Mouse (Mus musculus) hindlimb bud, embryonic 11.5 days (tissue): ENCODE measurements around the gene Cdca3.
"Not testable (repeated sequence)": the region's sequence is repeated elsewhere in the genome, so short reads cannot be mapped to it uniquely, and the experiment has no call there.

Experiments
- DNase-seq: peaks from one replicate; pipeline ENCODE4 v3.0.0-alpha.2; 2012; ENCODE audit warnings: low read depth, low spot score; ENCODE audit errors: extremely low spot score

The Cdca3 gene

DNA sequence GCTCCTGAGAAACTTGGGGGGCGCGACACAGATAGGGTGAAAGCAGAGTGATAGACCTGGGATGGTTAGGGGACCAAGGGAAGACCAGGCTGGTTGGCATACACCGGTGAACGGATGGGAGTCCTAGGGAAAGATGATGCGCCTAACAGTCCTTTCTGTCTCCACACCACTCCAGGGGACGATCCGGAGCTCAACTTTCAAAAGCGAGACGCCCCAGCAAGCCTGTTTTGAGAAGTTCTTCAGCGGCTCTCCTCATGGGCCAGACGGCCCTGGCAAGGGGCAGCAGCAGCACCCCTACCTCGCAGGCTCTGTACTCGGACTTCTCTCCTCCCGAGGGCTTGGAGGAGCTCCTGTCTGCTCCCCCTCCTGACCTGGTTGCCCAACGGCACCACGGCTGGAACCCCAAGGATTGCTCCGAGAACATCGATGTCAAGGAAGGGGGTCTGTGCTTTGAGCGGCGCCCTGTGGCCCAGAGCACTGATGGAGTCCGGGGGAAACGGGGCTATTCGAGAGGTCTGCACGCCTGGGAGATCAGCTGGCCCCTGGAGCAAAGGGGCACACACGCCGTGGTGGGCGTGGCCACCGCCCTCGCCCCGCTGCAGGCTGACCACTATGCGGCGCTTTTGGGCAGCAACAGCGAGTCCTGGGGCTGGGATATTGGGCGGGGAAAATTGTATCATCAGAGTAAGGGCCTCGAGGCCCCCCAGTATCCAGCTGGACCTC, 20.1 kb upstream of the Cdca3 start:
- no peak for DNase-seq

- DNase-seq: no peak
These were observed 19.4 kb upstream of the Cdca3 start for GRCm38 (mm10) chr6:124809775-124810538.

DNA sequence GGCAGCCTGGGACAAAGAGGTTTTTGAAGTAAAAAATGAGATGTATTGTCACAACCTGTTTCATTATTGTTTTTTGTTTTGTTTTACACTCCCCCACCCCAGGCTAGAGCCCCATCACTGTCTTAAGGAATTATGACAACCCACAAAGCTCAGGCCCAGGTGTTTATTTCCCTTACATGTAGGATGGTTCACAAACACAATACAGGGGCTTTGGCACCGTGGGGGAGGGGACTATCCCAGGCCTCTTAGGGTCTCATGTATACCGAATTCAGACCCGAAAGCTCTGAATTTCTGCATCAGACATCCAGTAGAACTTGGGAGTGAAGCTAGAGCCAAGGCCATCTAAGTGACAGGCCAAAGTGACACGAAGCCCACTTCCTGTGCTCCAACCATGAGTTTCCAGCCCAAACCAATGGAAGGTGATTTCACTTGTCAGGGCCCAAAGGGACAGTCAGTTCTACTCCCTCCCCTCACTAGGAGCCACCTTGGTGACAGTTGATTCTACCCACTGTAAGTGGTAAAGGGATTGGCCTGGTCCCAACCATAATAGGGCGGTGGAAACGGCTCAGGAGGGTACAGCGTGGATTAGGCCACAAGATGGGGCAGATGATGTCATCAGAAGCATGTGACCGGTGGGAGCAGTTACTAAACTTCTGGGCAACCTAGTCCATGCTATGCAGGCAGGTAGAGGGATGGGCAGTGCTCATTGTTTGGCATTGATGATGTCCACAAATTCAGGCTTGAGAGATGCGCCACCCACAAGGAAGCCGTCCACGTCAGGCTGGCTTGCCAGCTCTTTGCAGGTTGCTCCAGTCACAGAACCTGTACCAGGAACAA, 18.6 kb upstream of the Cdca3 start:
- DNase-seq: not testable (repeated sequence)

- no peak for DNase-seq
These were observed 18.0 kb upstream of the Cdca3 start for GRCm38 (mm10) chr6:124811403-124811665.

DNA sequence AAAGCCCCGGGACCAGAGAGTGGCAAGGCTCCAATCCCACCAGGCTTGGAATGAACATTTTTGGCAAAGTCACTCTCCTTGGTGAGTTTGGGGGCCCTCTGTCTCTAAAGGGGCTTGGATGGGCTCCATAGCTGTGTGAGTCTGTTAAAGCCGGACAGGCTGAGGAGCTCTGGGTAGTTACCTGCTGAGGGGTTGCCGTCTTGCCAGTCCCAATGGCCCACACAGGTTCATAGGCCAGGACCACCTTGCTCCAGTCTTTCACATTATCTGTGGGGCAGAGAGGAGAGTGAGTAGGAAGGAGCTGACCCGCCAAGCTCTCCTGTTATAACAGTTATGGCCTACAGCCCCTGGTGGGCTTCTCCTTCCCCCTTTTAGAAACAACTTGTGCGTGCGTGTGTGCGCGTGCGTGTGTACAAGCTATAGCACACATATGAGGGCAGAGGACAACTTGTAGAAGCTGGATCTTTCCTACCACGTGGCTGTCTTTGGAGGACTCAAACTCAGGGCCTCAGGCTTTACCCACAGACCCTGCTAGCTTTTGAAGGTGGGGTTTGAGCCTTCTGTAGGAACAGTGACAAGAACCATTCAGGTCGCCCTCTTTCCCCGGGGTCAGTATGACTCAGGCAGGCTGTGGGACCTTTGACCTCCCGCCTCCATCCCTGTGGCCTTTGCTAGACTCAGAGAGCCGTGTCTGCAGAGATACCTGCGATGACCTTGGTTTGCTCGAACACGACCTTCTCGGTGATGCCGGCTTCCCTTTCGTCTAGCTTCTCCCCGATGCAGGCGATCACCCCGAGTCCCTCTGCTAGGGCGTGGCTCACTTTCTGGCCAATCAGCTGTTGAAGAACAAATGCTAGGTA, 17.4 kb upstream of the Cdca3 start:
- no peak for DNase-seq

DNA sequence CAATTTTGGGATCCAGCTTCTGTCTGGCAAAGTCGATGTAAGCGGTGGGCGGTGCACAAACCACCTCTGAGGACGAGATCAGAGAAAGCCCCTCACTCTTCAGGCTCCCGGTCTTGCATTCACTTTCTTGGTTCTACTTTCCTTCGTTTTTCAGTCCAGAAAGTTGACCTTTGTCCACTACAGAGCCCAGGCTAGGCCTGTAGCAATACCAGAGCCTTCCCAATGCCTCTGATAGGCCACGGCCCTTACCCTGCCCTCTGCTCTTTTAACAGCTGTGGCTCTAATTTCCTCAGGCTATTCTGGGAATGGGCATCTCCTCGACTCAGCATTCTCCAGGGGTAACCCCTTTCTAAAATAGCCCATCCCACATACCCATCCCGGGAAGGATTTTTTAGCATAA, 16.5 kb upstream of the Cdca3 start:
- DNase-seq: no peak

DNA sequence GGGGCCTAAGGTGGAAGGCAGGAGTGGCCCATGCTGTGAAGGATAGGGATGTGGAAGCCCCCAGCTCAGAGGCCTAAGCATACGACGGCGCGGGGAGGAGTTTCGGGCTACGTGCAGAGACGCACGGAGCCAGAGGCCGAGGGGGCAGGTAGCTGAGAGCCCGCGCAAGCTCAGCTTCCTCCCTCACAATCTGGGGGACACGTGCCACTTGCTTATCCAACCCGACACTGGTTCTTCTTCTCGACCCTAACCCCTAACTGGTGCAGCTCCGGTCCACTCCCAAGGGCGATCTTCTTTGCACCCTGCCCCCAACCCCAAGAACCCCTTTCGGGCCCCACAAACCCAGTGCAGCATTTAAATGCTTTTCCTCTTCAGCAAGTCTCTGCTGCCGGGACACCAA, 15.9 kb upstream of the Cdca3 start:
- no peak for DNase-seq

GRCm38 (mm10) chr6:124813933-124814332, 15.4 kb upstream of the Cdca3 start, which contains the start of gene Tpi1:
Tpi1 (minus strand) TSS chr6:124814296.
- peak; percentile 71 for DNase-seq

GRCm38 (mm10) chr6:124814448-124814847, 14.9 kb upstream of the Cdca3 start:
- DNase-seq: no peak

DNA sequence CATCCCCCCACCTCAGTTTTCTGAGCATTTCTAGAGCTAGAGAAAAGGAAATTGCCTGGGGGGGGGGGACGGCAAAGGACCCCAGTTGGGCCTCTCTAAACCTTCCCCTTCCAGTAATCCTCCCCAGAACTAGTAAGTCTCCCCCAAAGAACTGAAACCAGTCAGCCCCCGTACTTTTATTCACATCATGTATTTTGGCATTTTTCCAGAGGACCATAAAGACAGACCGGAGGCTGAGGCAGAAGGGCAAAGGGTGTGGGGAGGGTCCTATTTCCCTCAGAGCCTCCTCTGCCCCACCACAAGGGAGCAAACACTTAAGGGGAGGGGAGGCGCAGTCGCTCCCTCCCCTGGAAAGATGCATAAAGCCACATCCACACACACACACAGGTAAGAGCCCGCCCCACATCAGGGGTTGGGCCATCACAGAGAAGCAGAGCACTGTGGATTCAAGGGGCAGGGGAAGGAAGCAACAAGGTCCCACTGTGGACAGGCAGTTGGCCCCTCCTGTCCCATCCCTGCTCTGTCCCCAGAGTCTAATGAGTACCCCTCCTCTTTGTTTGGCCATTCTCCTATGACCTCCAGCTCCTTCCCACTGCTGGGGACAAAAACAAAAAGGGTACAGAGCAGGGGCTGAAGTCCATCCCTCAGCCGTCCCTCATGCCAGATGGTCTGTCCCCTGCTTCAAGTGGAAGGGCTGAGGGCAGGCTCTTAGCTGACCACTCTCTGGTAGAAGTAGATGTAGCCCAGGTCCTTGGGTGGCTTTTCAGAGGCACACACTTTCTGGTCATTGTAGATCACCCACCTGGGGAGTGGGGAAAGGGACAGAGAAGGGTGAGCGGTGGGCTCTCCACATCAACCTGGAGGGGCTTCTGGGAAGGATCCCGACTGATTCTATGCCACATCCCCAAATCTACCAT, 14.2 kb upstream of the Cdca3 start:
- DNase-seq: no peak

GRCm38 (mm10) chr6:124816611-124817010, 12.7 kb upstream of the Cdca3 start:
- DNase-seq: no peak

DNA sequence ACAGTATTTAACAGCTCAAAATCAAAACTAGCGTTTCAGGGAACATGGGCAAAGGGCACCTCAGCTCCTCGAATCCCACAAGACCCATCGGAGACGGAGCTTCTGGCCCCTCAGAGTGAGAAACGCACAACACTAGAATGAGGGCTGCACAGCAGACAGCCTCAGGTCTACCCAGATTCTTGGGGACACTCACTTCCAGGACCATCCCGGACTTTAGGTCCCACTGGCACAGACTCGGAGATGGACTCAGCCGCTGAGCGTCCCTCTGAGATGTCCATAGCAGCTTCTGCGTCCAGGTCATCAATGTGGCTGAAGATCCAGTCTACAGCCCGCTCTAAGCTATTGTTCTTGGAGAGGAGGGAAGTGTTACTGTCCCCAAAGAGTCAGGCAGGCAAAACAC, 12.2 kb upstream of the Cdca3 start:
- DNase-seq: no peak

DNA sequence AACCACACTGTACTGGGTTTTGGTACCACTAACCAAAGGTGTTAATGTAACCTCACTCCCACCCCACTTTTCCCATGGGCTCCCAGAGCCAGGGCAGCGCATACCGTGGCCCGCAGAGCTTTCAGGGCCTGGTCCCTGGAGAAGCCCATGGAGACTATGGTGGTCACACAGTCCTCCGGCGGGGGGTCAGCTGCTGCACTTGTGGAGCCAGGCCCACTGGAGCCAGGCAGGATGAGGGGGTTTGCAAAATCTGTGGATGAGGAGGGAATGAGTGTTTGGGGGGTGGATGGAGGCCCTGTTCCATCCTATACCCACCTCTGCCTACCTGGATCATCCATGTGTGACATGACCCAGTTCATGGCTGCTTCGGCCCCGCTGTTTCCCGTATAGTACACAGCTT, 11.8 kb upstream of the Cdca3 start:
- no peak for DNase-seq

DNA sequence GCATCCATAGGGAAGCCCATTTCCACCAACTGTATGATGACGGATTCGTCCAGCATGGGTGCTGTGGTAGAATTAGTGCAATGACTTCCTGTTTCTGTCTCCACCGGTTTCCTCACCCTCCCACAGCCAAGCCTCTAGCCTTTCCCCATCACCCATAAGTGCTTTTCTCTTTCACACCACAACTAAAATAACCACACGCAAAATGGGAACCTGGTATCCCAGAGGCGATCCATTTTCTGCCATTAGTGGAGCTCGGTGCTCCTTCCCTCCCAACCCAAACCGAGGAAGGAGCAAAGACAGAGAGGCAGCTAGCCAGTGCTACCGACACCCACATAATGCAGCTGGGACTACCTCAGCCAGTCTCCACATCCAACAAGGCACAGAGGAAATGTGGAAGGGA, 11.4 kb upstream of the Cdca3 start:
- no peak for DNase-seq

DNA sequence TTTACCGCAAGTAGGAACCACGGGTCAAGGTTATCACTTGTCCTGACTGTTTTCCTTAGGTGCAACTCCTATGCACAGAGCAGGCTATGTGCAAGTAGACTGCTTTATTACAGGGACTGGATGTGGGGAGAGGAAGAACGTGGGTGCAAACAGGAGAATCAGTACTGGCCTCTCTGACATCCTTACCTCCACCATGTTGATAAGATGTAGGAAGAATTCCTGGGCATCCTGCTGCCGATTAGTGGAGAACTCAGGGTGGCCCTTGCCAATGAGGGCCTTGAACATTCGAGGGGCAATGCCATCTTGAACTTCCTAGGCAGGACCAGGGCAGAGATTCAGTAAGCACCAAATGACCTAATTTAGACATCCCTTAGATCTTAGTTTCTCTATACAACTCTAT, 8.5 kb upstream of the Cdca3 start:
- DNase-seq: no peak

DNA sequence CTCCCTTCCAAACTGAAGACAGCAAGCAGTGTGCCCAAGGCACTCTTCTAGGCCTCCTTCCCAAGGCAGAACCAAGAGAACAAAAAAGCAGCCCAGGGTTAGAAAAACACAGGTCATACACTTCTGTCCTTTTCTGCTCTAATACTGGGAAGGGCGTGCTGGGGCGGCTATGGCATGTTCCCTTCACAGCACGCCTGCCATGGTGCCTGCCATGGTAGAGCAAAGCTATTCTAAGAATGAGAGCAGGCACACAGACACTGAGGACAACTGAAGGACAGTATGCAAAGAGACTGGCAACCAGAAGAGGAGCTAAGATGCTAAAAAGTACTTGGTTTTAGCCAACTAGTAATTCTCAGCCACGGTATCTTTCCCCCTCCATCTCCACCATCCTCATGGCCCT, 7.3 kb upstream of the Cdca3 start:
- no peak for DNase-seq

DNA sequence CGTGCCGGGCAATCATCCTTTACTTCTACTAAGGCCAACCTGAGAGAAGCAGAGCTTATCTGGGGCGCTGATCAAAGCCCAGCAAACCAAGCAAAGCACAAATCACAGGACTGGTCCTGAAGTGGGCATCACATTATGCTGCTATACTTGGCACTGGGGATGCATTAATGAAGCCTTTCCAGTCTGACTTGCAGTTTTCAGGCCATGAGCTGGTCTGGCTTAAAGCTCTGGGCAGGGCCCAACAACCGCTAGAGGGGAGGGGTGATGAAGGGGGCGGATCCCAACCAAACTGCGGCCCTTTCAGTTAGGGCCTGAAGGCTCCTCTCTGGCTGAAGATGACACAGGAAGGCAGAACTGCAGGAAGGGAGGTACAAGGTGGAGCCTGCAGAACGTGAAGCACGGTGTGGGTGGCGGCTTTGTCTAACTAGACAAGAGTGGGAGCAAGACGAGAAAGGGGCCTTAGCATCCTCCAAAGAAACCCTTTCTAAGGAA, 1.2 kb upstream of the Cdca3 start:
- DNase-seq: no peak

DNA sequence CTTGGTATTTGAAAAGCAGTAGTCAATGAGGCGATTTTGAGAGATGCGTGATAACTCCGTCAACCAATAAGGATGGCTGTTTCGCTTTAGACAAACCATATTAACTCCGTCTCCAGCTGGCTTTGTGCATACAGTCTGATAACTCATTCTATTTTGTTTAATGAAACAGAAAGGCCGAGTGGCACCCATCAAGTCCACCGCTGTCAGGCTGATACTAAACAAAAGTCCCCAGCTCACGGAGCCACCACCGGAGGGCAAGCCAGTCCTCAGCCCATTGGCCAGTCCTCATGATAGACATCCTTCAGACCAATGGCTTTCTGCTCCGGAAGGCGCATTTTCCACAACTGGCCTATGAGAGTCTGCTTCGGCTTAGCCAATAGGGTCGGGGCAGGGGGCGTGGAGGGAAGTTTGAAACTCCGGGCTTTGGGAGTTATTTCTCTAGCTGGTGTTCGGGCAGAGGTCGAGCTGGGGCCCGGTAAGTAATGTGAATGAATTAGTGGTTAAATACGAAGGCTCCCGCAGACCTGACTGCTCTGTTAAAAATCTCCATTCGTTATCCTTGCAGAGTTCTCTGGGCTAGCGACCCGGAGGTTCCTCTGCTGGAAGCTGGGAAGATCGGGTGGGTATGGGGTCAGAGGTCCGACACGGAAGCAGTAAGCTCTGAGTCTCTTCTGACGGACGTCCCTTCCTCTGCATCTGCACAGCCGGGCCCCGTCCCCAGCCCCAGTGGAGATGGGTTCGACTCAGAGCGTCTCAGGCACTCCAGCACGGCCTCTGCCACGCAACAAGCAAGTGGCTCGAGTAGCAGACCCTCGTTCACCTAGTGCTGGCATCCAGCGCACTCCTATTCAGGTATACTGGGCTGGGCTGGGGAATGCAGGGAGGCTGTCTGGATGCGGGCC, 703 bp downstream of the Cdca3 start:
- DNase-seq: peak; percentile 92

DNA sequence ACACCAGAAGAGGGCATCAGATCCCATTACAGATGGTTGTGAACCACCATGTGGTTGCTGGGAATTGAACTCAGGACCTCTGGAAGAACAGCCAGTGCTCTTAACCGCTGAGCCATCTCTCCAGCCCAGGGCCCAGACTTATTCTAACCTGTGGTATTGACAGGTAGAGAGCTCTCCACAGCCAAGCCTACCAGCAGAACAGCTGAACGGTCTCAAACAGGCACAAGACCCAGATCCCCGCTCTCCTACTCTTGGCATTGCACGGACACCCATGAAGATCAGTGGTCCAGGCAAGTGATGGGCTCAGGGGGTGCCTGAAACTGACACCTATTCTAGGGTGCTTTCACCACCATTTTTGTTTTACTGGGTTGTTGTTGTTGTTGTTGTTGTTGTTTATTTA, 1.9 kb downstream of the Cdca3 start:
- DNase-seq: not testable (repeated sequence)
